Mouse (Mus musculus): ENCODE data around the gene C1ql1.
A peak's percentile ranks its signal among the peaks of the same experiment; 100 is the strongest.
"Not testable (repeated sequence)": the region's sequence is repeated elsewhere in the genome, so short reads cannot be mapped to it uniquely, and the experiment has no call there.

The C1ql1 gene

DNA sequence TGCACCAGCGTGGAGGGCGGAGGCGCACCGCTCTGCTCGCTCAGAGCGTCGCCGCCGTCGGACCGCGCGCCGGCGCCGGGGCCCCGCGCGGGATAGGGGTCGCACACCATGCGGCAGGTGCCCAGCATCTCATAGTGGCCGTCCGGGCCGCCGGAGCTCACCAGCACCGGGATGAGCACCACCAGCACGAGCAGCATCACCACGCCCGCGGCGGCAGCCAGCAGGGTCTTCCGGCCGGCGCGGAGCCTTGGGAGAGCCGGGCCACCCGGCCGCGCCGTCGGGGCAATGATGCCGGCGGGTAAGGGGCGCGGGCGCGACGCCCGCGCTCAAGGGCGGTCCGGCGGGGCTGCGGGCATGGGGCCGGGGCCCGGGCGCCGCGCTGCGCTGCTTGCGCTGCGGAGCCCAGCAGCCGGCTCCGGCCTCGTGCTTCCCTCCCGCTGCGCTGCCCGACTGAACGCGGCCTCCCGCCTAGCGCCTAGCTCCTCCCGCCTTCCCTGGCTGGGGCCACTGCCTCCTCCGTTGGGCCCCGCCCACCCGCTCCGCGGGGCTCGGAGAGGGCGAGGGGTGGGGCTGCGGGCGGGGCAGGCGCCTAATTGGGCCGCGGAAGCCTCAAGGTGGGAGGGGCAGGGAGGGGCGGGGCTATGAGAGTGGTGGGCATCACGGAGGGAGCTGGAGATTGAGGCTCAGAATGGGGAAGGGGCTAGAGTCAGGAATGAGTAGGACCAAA is at the start of gene C1ql1:
C1ql1 (minus strand) TSS at position 424 of the 727 bp plus-strand sequence.
- peak; percentile 75 to 85 for DNase-seq

GRCm38 (mm10) chr11:102994952-102995351 is 48.5 kb upstream of the C1ql1 start:
- no peak for DNase-seq

GRCm38 (mm10) chr11:102993420-102994029 is 47.0 kb upstream of the C1ql1 start:
- DNase-seq: no peak

DNA sequence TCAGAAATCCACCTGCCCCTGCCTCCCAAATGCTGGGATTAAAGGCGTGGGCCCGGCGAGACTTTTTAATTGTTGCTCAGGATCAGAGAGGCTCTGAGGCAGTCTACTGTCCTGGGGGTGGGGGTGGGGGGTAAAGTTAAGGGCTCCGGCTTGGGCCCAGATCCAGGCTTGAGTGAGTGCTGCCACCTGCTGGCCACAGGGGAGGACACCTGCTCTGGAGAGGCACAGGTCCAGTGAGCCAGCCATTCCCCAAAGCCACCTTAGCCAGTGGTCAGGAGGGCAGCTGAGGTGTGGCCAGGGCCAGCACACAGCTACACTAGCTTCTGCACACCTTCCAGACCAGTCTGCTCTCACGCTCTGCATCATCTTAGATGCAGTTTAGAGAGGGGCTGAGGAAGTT is 46.5 kb upstream of the C1ql1 start:
- peak; percentile 62 to 71 for DNase-seq

GRCm38 (mm10) chr11:102991681-102992080 is 45.2 kb upstream of the C1ql1 start:
- DNase-seq: no peak

GRCm38 (mm10) chr11:102990152-102990663 is 43.7 kb upstream of the C1ql1 start:
- peak; percentile 36 to 50 for DNase-seq

GRCm38 (mm10) chr11:102989641-102990151 is 43.2 kb upstream of the C1ql1 start:
- no peak for DNase-seq

- DNase-seq: no peak
These were observed 38.7 kb upstream of the C1ql1 start for GRCm38 (mm10) chr11:102985160-102985559.

- DNase-seq: no peak
These were observed 38.1 kb upstream of the C1ql1 start for GRCm38 (mm10) chr11:102984615-102985014.

DNA sequence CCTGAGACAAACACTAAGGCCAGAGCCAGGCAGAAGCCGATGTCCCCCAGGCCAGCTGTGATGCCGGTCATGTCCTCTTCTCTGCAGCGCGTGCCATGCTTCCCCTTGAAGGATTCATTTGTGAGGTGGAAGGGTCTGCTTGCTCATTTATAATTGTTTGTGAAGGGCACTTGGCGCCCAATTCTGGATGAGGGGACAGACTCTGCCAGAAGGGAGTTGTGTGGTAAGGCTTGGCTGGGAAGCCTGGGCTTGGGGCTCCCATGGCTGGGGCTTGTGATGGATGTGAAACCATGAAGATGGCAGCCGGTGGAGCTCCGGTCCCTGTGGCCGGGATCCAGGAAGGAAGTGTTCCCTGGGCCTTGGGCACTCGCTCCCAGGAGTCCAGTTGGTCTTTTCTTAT is 37.6 kb upstream of the C1ql1 start:
- DNase-seq: no peak

DNA sequence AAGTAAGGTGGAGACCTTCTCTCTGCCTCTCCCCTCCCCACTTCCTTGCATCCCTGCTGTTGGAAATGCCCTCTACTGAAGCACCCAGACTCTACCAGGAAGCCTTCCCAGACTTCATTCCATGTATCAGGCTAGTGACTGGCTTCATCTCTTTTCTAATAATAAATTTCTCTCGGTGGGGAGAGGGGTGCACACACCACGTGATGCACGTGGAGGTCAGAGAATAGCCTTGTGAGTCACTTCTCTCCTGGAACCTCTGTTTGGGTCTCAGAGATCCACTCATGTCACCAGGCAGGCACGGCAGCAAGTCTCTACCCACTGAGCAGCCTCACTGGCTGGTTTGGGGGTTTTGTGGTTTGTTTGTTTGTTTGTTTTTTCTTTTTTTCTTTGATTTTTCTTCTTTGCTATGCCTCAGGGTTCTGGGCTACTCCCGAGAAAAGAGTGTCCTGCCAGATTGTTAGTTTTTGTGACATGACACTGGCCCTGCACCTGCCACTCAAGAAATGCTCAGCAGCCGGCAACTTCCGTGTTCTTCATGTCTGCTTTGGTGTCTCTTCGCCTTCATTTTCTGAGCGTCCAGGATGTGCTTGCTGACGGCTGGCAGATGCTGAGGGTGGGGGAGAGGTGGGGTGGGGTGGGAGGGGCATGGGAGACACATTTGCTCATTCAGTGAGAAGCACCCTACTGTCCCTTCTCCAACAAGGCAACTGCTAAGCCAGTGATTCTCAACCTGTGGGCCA is 34.8 kb upstream of the C1ql1 start:
- peak; percentile 22 to 35 for DNase-seq

DNA sequence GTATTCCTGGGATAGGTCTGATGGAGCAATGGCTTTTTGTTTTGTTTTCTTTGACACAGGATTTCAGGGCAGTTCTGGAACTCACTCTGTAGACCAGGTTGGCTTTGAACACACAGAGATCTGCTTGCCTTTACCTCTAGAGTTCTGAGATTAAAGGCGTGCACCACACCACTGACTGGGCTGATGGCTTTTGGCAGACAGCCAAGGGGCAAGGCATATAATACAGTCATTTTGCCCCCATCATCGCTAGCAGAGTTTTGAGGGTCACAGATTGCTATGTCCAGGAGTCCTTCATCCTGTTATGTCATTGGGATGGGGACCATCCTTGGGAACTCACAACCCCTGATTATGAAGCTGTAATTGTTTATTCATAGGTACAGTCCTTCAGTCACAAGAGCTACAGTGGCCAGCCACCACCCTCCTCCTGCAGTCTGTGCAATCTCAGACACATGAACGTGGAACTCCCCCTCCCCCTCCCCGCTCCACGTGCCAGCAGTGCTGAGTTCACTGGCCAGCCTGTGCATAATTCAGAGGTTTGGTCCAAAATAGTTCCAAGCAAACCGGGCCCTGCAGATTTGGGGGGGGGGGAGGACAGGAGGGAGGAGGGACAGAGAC is 31.7 kb upstream of the C1ql1 start:
- DNase-seq: no peak

GRCm38 (mm10) chr11:102975966-102976365 is 29.5 kb upstream of the C1ql1 start:
- DNase-seq: not testable (repeated sequence)

DNA sequence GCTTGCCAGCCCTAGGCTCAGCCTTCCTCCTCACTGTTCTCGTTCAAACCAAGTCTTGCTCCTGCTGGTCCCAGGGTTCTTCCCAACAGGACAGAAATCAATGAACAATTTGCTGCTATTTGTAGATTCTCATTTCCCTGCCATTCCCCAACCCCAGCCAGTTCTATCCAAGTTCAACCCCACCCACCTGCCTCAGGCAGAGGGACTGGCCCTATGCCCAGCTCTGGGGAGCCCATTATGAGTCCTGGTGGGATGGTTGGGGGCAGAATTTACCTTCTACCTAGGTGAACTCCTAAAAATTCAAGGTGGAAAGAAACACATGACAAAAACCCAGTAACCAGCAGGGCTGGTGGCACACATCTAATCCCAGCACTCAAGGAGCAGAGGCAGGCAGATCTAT is 25.8 kb upstream of the C1ql1 start:
- DNase-seq: no peak

- no peak for DNase-seq
These were observed 25.1 kb upstream of the C1ql1 start for GRCm38 (mm10) chr11:102971604-102972003.

DNA sequence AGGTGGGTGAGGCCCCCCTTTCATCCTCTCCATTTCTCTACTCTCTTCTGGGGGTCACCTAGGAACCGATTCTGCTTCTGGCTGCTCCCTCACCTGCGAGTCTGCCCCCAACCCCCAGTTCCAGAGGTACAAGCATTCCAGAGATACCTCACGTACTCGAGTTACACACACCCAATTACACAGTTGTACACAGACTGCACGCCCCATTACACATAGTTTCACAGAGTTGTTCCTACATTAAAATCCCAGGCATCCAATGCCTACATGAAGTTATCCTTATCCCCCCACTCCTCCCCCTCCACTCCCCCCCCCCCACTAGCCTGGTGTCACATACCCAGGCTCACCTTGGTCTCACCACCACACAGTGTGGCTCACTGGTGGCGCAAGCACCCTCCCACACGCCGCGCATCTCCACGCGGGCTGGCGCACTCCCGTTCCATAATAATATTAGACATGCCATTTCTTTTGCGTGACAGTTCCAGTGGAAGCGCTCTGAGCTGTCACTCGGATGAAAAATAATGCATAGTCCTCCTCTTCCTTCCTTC is 18.1 kb upstream of the C1ql1 start:
- no peak for DNase-seq

- DNase-seq: no peak
These were observed 17.5 kb upstream of the C1ql1 start for GRCm38 (mm10) chr11:102963855-102964546.

- no peak for DNase-seq
These were observed 16.9 kb upstream of the C1ql1 start for GRCm38 (mm10) chr11:102963246-102963854.

GRCm38 (mm10) chr11:102962861-102963245 is 16.4 kb upstream of the C1ql1 start:
- DNase-seq: no peak

DNA sequence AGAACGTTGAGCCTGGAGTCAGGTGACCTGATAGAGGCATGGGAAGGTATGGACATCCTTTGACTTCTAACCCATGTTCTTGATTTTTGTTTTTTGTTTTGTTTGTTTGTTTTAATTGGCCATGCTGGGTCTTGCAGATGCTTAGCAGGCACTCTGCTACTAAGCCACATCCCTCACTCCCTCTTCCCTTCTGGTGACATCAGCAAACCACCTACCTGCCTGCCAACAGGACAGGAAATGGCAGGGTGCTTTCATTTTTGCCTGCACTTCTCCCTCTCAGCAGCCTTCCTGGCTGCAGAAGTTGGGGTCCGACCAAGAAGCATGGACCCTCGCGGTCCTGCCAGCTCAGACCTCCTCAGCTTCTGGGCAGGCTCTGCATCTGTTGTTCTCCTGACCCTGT is 14.6 kb upstream of the C1ql1 start:
- DNase-seq: no peak

- no peak for DNase-seq
These were observed 12.4 kb upstream of the C1ql1 start for GRCm38 (mm10) chr11:102958870-102959269.

DNA sequence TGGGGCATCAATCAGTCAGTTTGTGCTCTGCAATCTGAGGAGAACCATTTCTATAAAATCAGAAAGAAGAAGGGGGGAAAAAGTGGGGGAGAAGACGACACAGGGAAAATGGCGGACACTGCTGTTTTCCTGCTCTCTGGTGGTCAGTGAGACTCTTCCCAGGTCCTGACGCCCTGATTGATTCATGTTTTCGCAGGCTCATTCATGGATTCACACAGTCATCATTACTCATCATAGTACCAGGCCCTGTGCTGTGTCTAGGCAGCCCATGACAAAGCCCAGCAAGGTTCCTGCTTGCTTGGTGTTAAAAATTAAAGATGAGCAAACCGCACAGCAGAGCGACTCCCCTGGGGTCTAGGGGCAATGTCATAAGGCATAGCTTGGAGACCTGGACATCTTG is 11.9 kb upstream of the C1ql1 start:
- DNase-seq: no peak
